Mouse (Mus musculus): ENCODE results near the gene Fgf16. TPM values are rescaled to one million over a fixed set of nuclear protein-coding genes. Genes with fewer than 3 reads are reported as not detected.

Gene Fgf16
- polyA plus RNA-seq (2015; fragmentation: Nextera tagmentation; extraction: Ambion mirVana) = 0.18 TPM in 1 of 2 replicates, not detected in the other

DNA sequence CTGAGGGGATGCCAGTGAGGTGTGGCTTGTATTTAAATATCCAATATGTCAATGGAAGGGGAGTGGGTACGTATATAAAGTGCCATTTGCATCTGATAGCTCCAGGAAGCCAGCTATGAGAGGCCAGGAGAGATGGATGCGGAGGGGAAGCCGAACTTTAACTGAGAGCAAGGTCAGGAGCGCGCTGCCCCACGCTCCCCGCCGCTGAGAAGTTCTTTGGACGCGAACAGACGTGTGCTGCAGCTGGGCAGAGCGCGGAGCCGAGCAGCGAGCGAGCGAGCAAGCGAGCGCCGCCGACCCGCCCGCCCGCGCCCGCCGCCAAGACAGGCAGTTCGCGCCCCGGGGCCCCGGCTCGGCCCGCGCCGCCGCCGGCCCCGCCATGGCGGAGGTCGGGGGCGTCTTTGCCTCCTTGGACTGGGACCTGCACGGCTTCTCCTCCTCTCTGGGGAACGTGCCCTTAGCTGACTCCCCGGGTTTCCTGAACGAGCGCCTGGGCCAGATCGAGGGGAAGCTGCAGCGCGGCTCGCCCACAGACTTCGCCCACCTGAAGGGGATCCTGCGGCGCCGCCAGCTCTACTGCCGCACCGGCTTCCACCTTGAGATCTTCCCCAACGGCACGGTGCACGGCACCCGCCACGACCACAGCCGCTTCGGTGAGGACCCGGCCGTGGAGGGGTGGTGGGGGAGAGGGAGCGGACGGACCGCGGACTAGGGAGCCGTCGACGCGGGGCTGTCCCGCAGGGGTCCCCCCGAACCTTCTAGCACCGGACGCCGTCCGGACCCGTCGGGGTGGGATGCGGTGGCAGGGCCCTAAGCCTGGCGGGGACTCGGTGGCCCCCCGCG is at the start of gene Fgf16:
Gene Fgf16 (plus strand): TSS at position 118 of the 843 bp plus-strand sequence.
- H3K27ac ChIP-seq (replicated peaks) = no peak within 1 kb of the TSS
- peaks cover 51% of the 10 kb centered on the region for H3K27me3 ChIP-seq
- H3K36me3 ChIP-seq = no peaks in the 10 kb centered on the region
- WGBS = 15% methylated on average over 62 of the region's 86 CpGs
- H3K4me2 ChIP-seq = peak within 1 kb of the TSS; percentile 75
- ATAC-seq (ENCODE audit: low FRiP score, low read depth) = peak; percentile 36; the same call in 1 of the 2 replicates
- 0 out of 2 replicates have a peak within 1 kb of the TSS, but pooled peaks have one; percentile 29 for H3K9ac ChIP-seq
- H3K4me1 ChIP-seq (replicated peaks) = peaks cover 16% of the 10 kb centered on the region
- no peaks in the 10 kb centered on the region for H3K9me3 ChIP-seq
- H3K4me3 ChIP-seq = peak within 1 kb of the TSS; percentile 43

DNA sequence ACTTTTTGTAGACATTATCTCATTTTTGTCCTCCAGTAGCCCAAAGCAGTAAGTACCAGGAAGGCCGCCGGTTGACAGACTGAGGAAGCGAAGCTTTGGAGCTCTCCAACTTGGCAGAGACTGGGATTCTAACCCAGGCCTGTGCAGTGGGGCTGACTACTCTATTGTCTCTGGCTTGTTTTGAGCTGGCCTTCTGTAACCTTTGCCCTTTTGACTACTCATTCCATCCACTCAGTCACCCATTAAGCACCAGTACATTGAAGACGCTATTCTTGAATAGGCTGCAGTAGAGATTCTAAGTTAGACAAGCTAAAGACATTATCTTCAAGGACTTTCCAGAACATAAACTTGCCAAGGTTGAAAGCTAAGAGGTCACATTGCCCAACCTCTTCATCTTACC is 49.3 kb upstream of the Fgf16 start:
- no peaks in the 10 kb centered on the region for H3K9me3 ChIP-seq
- H3K27me3 ChIP-seq = no peaks in the 10 kb centered on the region
- no peaks in the 10 kb centered on the region for H3K36me3 ChIP-seq
- no peak overlapping the region for H3K27ac ChIP-seq (replicated peaks)
- no peaks in the 10 kb centered on the region for H3K4me1 ChIP-seq (replicated peaks)
- H3K4me2 ChIP-seq = no peak overlapping the region
- WGBS = 60% methylated on average over 4 of the region's 4 CpGs
- no peak overlapping the region for H3K4me3 ChIP-seq
- no peak for ATAC-seq (ENCODE audit: low FRiP score, low read depth)
- H3K9ac ChIP-seq = no peak overlapping the region

DNA sequence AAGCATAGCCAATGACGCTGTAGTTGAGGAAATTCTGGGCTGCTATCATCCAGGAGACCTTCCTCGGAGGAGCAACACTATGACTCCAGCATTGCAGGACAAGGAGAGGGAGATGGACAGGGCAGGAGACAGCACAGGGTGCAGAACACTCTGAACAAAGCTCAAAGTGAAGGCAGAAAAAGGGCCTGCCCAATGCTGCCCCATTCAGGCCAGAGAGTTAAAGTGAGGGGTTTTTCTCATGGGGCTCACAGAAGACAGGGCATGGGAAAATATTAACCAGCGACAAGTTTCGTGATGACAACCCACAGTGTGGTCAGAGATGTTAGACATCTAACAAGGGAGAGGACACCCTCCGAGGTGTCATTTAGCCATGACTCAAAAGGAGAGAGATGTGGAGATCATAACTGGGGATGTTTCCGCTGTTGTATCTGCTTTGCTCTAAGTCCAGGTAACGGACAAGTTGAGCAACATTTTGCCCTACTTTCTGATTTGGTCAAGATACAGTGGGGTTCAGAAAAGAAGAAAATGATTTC is 48.2 kb upstream of the Fgf16 start:
- ATAC-seq (ENCODE audit: low FRiP score, low read depth) = no peak
- 94% methylated on average over 7 of the region's 7 CpGs for WGBS
- Histone ChIP-seq H3K4me1 (replicated peaks) (no peaks in the 10 kb centered on the region), H3K36me3 (no peaks in the 10 kb centered on the region), H3K4me3 (no peak overlapping the region), H3K27ac (replicated peaks) (no peak overlapping the region), H3K4me2 (no peak overlapping the region), H3K9ac (no peak overlapping the region), H3K9me3 (no peaks in the 10 kb centered on the region), H3K27me3 (no peaks in the 10 kb centered on the region)

DNA sequence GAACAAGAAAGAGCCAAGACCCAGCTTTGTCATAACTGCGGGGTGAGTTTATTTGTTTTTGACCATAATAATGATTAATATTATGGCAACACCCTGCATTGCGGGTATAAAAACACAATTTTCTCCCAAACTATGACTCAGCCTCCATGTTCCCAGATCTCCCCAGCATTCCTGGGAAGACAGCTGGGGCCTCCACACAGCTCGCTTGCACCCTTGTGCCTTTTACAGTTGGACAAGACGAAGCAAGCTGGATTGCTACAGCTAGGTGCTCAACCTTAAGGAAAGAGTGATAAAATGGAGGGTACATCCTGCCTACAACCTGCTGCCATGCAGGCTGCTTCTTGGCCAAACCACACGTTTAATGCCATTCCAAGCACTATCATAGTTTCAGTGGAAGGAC is 45.7 kb upstream of the Fgf16 start:
- H3K9me3 ChIP-seq = no peaks in the 10 kb centered on the region
- no peak for ATAC-seq (ENCODE audit: low FRiP score, low read depth)
- no peaks in the 10 kb centered on the region for H3K36me3 ChIP-seq
- H3K27me3 ChIP-seq = no peaks in the 10 kb centered on the region
- no peak overlapping the region for H3K27ac ChIP-seq (replicated peaks)
- 85% methylated on average over 5 of the region's 5 CpGs for WGBS
- H3K4me3 ChIP-seq = no peak overlapping the region
- H3K4me1 ChIP-seq (replicated peaks) = no peaks in the 10 kb centered on the region
- no peak overlapping the region for H3K4me2 ChIP-seq
- H3K9ac ChIP-seq = no peak overlapping the region

DNA sequence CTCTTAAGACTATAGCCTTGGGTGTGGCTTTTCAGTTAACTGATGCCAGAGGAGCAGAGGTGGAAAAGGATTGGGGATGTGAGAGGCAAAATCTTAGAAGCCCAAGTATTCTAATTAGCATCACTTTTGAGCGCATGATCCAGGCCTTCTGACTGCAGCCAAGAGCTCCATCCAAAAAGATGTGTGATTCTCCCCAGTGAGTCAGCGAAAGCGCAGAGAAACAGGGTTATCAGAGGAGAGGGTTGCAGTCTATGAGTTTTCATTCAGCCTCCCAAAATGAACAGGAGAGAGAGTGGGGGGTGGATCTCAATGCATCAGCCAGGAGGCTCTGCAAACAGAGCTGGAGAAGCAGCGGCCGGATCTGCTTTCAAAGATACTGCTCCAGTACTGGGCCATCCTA is 45.1 kb upstream of the Fgf16 start:
- Histone ChIP-seq H3K27ac (replicated peaks) (no peak overlapping the region), H3K4me3 (no peak overlapping the region), H3K9ac (no peak overlapping the region), H3K4me1 (replicated peaks) (no peaks in the 10 kb centered on the region), H3K36me3 (no peaks in the 10 kb centered on the region), H3K9me3 (no peaks in the 10 kb centered on the region), H3K27me3 (no peaks in the 10 kb centered on the region), H3K4me2 (no peak overlapping the region)
- no peak for ATAC-seq (ENCODE audit: low FRiP score, low read depth)
- 88% methylated on average over 5 of the region's 5 CpGs for WGBS

DNA sequence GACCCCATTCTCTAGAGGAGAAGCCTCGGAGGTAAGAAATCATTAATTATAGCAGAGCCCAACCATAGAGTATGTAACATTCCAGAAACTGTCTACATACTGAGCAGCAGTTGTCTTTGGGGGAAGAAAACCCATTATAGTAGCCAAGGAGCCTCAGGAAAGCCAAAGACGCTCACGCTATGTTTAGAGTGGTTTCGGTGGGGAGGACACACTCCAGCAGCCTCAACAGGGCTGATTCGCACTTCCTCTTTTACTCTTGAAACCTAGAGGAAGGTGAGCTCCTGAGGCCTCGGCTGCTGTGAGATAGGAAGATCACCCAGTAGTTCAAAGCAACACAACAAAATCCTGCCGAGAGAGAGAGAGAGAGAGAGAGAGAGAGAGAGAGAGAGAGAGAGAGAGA is 39.9 kb upstream of the Fgf16 start:
- ATAC-seq (ENCODE audit: low FRiP score, low read depth) = no peak
- H3K4me1 ChIP-seq (replicated peaks) = no peaks in the 10 kb centered on the region
- H3K4me3 ChIP-seq = no peak overlapping the region
- WGBS = 80% methylated on average over 7 of the region's 7 CpGs
- no peaks in the 10 kb centered on the region for H3K9me3 ChIP-seq
- no peaks in the 10 kb centered on the region for H3K27me3 ChIP-seq
- H3K9ac ChIP-seq = no peak overlapping the region
- H3K4me2 ChIP-seq = no peak overlapping the region
- no peaks in the 10 kb centered on the region for H3K36me3 ChIP-seq
- no peak overlapping the region for H3K27ac ChIP-seq (replicated peaks)

DNA sequence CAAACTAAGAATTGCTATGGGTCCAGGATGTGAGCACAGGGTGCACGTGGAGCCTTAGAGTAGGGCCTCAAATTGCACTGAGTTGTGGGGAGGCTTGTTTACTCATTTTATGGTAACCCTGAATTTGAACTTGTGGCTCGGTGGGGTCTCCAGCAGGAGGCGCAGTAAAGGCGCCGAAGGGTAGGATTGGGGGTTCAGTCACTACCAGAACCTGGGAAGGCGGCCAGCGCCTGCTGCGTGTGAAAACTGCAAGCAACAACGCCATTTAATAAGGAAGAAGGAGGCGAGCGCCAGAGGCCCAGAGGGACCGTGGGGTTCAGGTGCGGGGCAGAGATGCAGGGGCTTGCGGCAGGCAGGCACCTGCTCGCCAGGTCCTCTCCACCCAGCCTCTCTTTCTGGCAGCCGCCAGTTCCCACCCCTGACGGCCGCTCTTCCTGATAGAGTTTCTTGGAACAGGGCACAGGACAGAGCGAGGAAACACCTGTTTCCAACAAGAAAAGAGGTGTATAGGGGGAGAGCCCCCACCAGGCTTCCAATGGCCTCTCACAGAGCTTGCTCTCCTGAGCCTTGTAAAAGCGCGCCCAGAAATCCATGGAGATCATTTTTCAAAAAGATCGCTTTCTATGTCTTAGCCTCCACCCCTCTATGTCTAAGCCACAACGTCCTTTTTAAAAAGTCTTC is 1.1 kb upstream of the Fgf16 start:
- no peaks in the 10 kb centered on the region for H3K9me3 ChIP-seq
- H3K4me1 ChIP-seq (replicated peaks) = peaks cover 16% of the 10 kb centered on the region
- H3K4me3 ChIP-seq = peak overlapping the region; percentile 43
- 18% methylated on average over 19 of the region's 23 CpGs for whole genome bisulfite sequencing
- peak overlapping the region; percentile 75 for H3K4me2 ChIP-seq
- peak; percentile 31; the same call in 1 of the 2 replicates for ATAC-seq (ENCODE audit: low FRiP score, low read depth)
- H3K27ac ChIP-seq (replicated peaks) = no peak overlapping the region
- no peaks in the 10 kb centered on the region for H3K36me3 ChIP-seq
- no peak overlapping the region for H3K9ac ChIP-seq
- H3K27me3 ChIP-seq = peaks cover 50% of the 10 kb centered on the region

DNA sequence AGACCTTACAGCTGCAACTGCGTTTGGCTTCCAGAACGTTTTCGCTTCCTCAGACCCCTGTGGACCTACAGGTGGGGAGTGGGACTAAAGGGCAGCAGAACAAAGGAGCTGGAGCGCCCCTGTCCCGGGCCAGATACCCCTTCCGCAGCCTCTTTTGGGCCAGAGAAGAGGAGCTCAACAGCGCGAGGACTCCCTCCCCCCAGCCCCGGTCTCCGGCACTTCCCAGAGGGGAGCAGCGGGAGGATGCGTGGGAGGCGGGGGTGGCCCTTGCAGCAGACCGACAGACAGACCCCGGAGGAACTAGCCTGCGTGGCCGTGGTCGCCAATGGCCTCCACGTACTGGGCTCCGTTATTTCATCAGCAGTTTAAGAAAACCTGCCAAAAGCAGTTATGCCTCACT is 467 bp upstream of the Fgf16 start:
- Histone ChIP-seq H3K4me3 (peak overlapping the region; percentile 43), H3K9ac (0 out of 2 replicates have a peak overlapping the region, but pooled peaks have one; percentile 22), H3K27ac (replicated peaks) (no peak overlapping the region), H3K27me3 (peaks cover 51% of the 10 kb centered on the region), H3K36me3 (no peaks in the 10 kb centered on the region), H3K4me1 (replicated peaks) (peaks cover 16% of the 10 kb centered on the region), H3K9me3 (no peaks in the 10 kb centered on the region), H3K4me2 (peak overlapping the region; percentile 75)
- peak; percentile 46 for ATAC-seq (ENCODE audit: low FRiP score, low read depth)
- WGBS = 11% methylated on average over 20 of the region's 20 CpGs

DNA sequence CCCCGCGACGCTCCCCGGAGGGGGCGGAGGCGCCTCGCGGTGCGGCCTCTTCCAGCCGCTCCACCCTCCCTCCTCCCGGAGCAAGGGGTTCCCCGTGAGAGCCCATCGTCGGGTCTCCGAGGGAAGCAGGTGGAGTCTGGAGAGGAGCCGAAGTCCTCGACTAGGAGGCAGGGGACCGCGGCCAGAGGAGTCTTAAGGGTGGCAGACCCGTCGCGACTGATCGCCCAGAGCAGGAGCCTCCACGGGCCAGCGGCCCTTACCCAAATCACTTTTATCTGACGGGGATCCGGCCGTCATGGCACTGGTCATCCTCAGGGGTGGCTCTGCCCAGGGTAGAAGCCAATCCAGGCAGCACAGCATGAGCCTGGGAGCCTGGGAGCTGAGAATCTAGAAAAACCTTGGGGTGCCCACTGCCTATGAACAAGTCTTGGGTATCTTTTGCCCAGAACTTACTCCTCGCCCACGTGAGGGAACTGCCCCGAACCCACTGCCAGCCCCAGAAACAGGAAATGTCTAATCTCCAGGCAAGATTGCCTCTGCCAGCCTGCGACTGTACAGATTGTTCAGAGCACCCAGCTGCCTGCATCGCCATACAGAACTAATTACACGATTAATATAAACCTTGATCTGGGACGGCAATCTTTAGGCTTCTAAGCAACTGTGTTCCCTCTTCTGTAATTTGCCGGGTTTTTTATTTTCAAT is 1.1 kb downstream of the Fgf16 start:
- WGBS = 16% methylated on average over 32 of the region's 36 CpGs
- Histone ChIP-seq H3K9ac (no peak overlapping the region), H3K4me1 (replicated peaks) (peaks cover 16% of the 10 kb centered on the region), H3K9me3 (no peaks in the 10 kb centered on the region), H3K4me3 (peak overlapping the region; percentile 43), H3K27ac (replicated peaks) (no peak overlapping the region), H3K4me2 (peak overlapping the region; percentile 75), H3K27me3 (peaks cover 51% of the 10 kb centered on the region), H3K36me3 (no peaks in the 10 kb centered on the region)
- peak; percentile 29; the same call in 1 of the 2 replicates for ATAC-seq (ENCODE audit: low FRiP score, low read depth)

DNA sequence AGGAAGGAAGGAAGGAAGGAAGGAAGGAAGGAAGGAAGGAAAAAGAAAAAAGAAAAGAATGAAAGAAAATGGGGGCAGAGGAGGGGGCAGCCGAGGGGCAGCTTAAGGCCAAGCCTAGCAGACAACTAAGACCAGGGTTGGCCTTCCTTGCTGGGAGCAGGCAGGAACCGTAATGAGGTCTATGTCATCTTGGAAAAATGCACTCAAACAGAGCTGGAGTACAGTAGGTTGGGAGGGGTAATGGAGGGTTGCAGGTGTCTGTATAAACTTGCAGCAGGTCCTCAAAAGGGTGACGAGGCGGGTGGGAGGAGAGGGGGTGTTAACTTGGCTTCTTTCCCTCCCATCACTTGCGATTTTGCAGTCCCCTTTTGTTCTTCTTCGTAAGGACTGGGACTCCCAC is 1.9 kb downstream of the Fgf16 start:
- H3K36me3 ChIP-seq = no peaks in the 10 kb centered on the region
- H3K27ac ChIP-seq (replicated peaks) = no peak overlapping the region
- peaks cover 16% of the 10 kb centered on the region for H3K4me1 ChIP-seq (replicated peaks)
- no peak overlapping the region for H3K4me2 ChIP-seq
- no peak overlapping the region for H3K4me3 ChIP-seq
- H3K9me3 ChIP-seq = no peaks in the 10 kb centered on the region
- WGBS = 46% methylated on average over 6 of the region's 6 CpGs
- no peak for ATAC-seq (ENCODE audit: low FRiP score, low read depth)
- peaks cover 49% of the 10 kb centered on the region for H3K27me3 ChIP-seq
- no peak overlapping the region for H3K9ac ChIP-seq

DNA sequence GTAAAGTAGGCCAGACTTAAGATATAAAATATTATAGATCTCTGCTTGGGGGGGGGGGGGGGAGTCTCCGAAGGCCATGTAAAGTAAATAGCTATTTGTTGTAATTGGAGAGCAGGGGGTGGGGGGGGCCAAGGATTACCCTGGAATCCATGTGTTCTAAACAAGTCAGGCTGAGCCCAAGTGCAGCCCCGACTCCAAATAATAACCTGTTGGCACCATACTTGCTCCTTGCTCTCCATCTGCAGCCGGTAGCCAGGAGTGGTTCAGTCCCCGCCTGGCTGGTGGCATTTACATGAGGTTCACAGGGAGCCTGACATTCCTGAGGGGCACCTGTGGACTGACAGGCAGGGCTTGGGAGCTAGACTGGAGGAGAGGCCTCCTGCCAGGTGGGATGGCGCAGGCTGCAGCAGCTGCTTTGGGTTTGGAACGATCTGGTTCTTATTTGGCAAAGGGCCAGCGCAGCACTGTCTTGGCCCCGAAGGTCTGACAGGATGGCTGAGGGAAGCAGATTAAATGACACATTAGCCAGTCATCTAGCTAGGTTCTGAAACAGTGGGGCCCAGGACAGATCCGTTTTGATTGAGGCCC is 3.2 kb downstream of the Fgf16 start:
- Histone ChIP-seq H3K9me3 (no peaks in the 10 kb centered on the region), H3K4me1 (replicated peaks) (peaks cover 16% of the 10 kb centered on the region), H3K36me3 (no peaks in the 10 kb centered on the region), H3K27ac (replicated peaks) (no peak overlapping the region), H3K4me2 (no peak overlapping the region), H3K4me3 (no peak overlapping the region), H3K27me3 (peaks cover 41% of the 10 kb centered on the region), H3K9ac (no peak overlapping the region)
- 43% methylated on average over 9 of the region's 9 CpGs for WGBS
- no peak for ATAC-seq (ENCODE audit: low FRiP score, low read depth)
